Mouse (Mus musculus) cerebellum, adult 9-10 months (tissue): ENCODE results near the gene Mptx1.
"Not testable (repeated sequence)": the region's sequence is repeated elsewhere in the genome, so short reads cannot be mapped to it uniquely, and the experiment has no call there.

Experiments used
- DNase-seq: peaks from one replicate; pipeline ENCODE4 v3.0.0; 2022

Mptx1 gene

DNA sequence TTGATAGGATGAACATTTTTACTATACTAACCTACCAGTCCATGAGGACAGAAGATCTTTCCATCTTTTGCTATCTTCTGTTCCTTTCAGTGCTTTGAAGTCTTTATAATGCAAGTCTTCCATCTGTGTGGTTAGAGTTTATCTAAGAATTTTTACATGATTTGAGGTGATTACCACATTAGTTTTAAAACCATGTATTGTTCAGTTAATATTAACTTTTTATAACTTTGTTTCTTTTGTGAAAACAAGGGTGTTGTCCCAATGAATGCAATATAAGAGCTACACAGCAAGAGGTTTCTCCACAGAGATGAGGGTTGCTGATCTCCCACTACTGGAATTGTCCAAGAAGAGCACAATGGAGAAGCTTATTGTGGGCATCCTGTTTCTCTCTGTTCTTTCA lies at the start of gene Mptx1:
Gene Mptx1 (plus strand): TSS at position 301 of the 400 bp plus-strand sequence.
- no peak for DNase-seq

DNA sequence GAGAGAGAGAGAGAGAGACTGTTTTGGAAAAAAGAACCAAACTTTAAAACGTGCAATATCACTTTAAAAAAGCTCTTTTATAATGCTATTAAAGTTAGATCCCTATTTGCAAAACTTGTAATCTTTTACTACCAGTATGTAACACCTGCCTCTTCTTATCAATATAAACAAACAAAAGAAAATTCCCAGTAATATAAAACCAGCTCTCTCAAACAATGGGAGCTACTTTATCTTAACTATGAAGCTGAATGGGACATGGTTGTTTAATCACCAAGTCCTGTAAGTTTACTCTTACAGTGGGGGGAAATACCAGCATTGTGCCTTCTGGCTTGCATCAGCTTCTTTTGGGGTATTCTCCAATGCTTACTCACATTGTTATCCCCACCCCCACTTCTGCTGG lies 27.2 kb upstream of the Mptx1 start:
- DNase-seq = no peak

DNA sequence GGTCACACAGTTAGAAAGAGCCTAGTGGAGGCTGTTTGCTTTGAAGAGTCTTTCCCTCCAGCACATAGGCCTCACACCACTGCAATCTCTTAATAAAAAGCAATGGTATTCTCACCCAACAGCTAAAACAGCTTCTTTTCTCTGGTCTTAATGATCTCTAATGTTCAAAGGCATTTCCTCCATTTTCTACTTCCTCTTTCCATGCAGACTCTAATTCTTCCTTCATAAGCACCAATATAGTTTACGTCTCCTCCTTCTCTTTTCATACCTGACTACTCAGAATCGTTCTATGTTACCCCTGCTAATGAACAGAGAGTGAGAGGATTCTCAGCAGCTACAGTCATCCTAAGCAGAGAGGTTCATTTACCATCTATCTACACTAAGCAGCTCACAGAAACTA lies 13.0 kb upstream of the Mptx1 start:
- DNase-seq = no peak

DNA sequence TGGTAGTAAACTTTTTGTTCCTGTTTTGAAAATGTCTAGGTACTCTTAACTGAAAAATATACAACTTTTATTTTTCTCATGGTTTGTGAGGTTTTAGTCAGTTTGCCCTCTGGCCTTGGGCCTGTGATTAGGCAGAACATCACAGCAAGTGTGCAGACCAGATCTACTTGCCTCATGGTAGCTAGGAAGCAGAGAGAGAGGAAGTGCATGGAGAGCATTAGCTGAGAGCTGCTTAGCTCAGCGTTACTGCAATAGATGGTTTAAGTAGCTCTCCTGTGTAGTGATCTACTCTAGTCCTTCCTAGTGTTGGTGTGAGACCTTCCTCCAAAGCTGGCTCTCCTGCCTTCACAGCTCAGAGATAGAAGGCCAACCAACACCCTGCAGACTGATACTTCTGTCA lies 23.3 kb downstream of the Mptx1 start:
- DNase-seq = not testable (repeated sequence)

DNA sequence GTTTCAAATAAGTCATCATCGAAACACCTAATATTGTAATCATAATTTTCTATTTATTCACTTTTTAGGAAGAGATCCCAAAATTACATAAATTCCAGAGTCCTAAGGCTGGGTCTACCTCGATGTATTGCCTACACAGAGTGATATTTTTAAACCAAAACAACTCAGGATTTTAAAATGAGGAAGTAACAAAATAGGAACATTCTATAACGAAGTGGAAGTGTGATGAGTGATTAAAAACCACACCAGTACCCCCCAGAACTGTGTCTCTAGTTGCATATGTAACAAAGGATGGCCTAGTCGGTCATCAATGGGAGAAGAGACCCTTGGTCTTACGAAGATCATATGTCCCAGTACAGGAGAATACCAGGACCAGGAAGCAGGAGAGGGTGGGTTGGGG lies 24.3 kb downstream of the Mptx1 start:
- DNase-seq = no peak

DNA sequence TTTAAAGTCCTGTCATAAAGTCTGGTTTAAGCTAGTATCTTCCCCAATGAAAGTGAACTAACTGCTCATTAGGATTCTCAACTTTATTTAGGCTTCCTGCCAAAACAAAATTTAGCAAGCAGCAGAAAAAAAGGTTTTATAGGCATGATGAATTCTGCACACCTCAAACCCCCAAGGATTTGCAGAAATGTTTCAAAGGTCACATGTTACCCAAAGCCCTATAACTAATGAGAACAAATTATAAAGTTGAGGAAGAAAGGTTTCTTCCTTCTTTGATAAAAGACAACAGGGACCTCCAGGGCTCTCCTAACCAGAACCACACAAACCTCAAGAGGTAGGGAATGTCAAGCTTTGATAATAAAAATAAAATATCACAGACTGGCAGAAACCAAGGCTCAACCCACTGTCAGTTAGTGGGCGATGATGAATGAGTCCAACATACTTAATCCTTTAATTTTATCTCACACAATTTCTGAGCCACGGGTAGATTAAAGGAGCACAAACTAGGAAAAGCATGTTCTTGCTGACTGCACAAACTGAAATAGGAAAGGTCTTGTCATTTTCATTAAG lies 34.6 kb downstream of the Mptx1 start, which contains the start of gene Olfr417:
Gene Olfr417 (plus strand): TSS at position 241 of the 570 bp plus-strand sequence.
- no peak for DNase-seq

DNA sequence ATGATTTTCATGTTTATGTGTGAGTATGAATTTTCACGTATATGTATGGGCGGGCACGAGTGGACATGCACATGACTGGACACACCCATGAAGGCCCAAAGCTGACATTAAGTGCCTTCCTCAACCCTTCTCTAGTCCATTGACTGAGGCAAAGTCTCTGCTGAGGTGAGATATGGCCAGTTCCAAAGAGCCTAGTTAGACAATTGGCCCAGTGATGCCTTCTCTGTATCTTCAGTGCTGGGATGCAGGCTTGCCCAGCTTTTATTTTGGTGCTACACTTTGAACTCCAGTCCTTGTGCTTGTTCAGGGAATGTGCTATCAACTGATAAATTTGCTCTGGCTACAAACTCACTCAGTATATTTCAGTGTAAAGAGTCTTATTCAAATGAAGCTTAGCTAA lies 43.5 kb downstream of the Mptx1 start:
- no peak for DNase-seq
